Mouse (Mus musculus): ENCODE data around the gene Tspan4.

The Tspan4 gene

GRCm38 (mm10) chr7:141475011-141475804, at the start of gene Tspan4, which contains the start of gene Polr2l:
TSS of gene Tspan4 (plus strand) at chr7:141475240.
TSS of gene Polr2l (minus strand) at chr7:141475132.
- peak; percentile 76 for DNase-seq (ENCODE audit: low spot score)

GRCm38 (mm10) chr7:141426948-141427730, 47.9 kb upstream of the Tspan4 start:
- DNase-seq (ENCODE audit: low spot score), result no peak

GRCm38 (mm10) chr7:141428701-141429100, 46.3 kb upstream of the Tspan4 start:
- DNase-seq (ENCODE audit: low spot score), result no peak

- DNase-seq (ENCODE audit: low spot score), result no peak
Observed at GRCm38 (mm10) chr7:141429310-141429709, 45.7 kb upstream of the Tspan4 start, which contains the start of gene Cend1. TSS of gene Cend1 (minus strand) at chr7:141429491.

- no peak for DNase-seq (ENCODE audit: low spot score)
Observed at GRCm38 (mm10) chr7:141429840-141430584, 45.0 kb upstream of the Tspan4 start.

- DNase-seq (ENCODE audit: low spot score), result no peak
Observed at GRCm38 (mm10) chr7:141430585-141431240, 44.3 kb upstream of the Tspan4 start.

GRCm38 (mm10) chr7:141431434-141432185, 43.4 kb upstream of the Tspan4 start:
- DNase-seq (ENCODE audit: low spot score), result no peak

- no peak for DNase-seq (ENCODE audit: low spot score)
Observed at GRCm38 (mm10) chr7:141432186-141432611, 42.8 kb upstream of the Tspan4 start.

GRCm38 (mm10) chr7:141432741-141433516, 42.1 kb upstream of the Tspan4 start:
- DNase-seq (ENCODE audit: low spot score), result no peak

- DNase-seq (ENCODE audit: low spot score), result no peak
Observed at GRCm38 (mm10) chr7:141433517-141434400, 41.3 kb upstream of the Tspan4 start.

GRCm38 (mm10) chr7:141434464-141434863, 40.6 kb upstream of the Tspan4 start:
- DNase-seq (ENCODE audit: low spot score), result no peak

- DNase-seq (ENCODE audit: low spot score), result no peak
Observed at GRCm38 (mm10) chr7:141435129-141435855, 39.7 kb upstream of the Tspan4 start.

GRCm38 (mm10) chr7:141435856-141436522, 39.1 kb upstream of the Tspan4 start:
- DNase-seq (ENCODE audit: low spot score), result no peak

GRCm38 (mm10) chr7:141436523-141436892, 38.5 kb upstream of the Tspan4 start:
- no peak for DNase-seq (ENCODE audit: low spot score)

- DNase-seq (ENCODE audit: low spot score), result peak; percentile 70
Observed at GRCm38 (mm10) chr7:141437178-141438120, 37.6 kb upstream of the Tspan4 start, which contains the start of gene Slc25a22. TSS of gene Slc25a22 (minus strand) at chr7:141437892.

- no peak for DNase-seq (ENCODE audit: low spot score)
Observed at GRCm38 (mm10) chr7:141438201-141438968, 36.7 kb upstream of the Tspan4 start.

All from ovary, postnatal 10 days (tissue).